Mouse (Mus musculus) heart, adult 2 months (tissue): ENCODE data around the gene Ppp1r10.

Experiments
- CTCF ChIP-seq: fragments of 200-600 bp; IDR thresholded peaks from 2 replicates; pipeline ENCODE4 v1.8.1; 2022; ENCODE audit warnings: antibody characterized with exemption, mild to moderate bottlenecking, moderate library complexity
- EP300 ChIP-seq: fragments of 200-500 bp; IDR thresholded peaks from 2 replicates; pipeline ENCODE4 v1.6.1; 2011; ENCODE audit warnings: low read depth, low read length, control low read depth; ENCODE audit not compliant: insufficient read depth
- POLR2A ChIP-seq: fragments of 200-500 bp; IDR thresholded peaks from 2 replicates; pipeline ENCODE4 v1.6.1; 2011; ENCODE audit warnings: mild to moderate bottlenecking, low read depth, low read length, control low read depth; ENCODE audit not compliant: insufficient read depth

- TF ChIP-seq CTCF = no peak
- TF ChIP-seq POLR2A = no peak
- TF ChIP-seq EP300 = no peak
Observed at GRCm38 (mm10) chr17:35900636-35901035, 15.6 kb upstream of the Ppp1r10 start.
